Mouse (Mus musculus) lung, adult 2 months (tissue): ENCODE results near the gene Car2.

Experiments
- CTCF ChIP-seq: fragments of 200-500 bp; IDR thresholded peaks from 2 replicates; pipeline ENCODE4 v1.5.1; 2011; ENCODE audit warnings: mild to moderate bottlenecking, low read length, control low read depth; ENCODE audit not compliant: insufficient read depth
- POLR2A ChIP-seq: fragments of 200-500 bp; IDR thresholded peaks from 2 replicates; pipeline ENCODE4 v1.6.1; 2011; ENCODE audit warnings: low read depth, mild to moderate bottlenecking, control low read depth, low read length, borderline replicate concordance; ENCODE audit errors: extremely low read depth

- TF ChIP-seq CTCF (no peak), POLR2A (no peak)
Observed at GRCm38 (mm10) chr3:14838936-14839335, 47.1 kb upstream of the Car2 start.
